Mouse (Mus musculus) limb, embryonic 12.5 days (tissue): ENCODE measurements around the gene Dnal4. TPM values are rescaled to one million over a fixed set of nuclear protein-coding genes. Genes with fewer than 3 reads are reported as not detected.

ENCODE experiments used
- ATAC-seq: fragments of 200-750 bp; cut with Nextera tagmentation; 2 replicates; pipeline ENCODE4 v1.8.0; 2017; ENCODE audit warnings: low read depth, moderate TSS enrichment; ENCODE audit not compliant: insufficient number of reproducible peaks, insufficient read depth, low FRiP score, low TSS enrichment
- H3K27ac ChIP-seq: fragments of 300-500 bp; sonication (generic); 2 replicates; pipeline ENCODE4 v1.5.1; 2016; ENCODE audit warnings: mild to moderate bottlenecking, moderate library complexity
- H3K27me3 ChIP-seq: fragments of 300-500 bp; sonication (generic); 2 replicates; pipeline ENCODE4 v1.6.1; 2016; ENCODE audit warnings: mild to moderate bottlenecking, moderate library complexity
- H3K36me3 ChIP-seq: fragments of 300-500 bp; sonication (generic); 2 replicates; pipeline ENCODE4 v1.6.1; 2016; ENCODE audit warnings: mild to moderate bottlenecking, moderate library complexity
- H3K4me1 ChIP-seq: fragments of 300-500 bp; sonication (generic); replicated peaks from 2 replicates; pipeline ENCODE4 v1.6.1; 2016
- H3K4me2 ChIP-seq: fragments of 300-500 bp; sonication (generic); 2 replicates; pipeline ENCODE4 v1.6.1; 2016; ENCODE audit warnings: mild to moderate bottlenecking, moderate library complexity
- H3K4me3 ChIP-seq: fragments of 300-500 bp; sonication (generic); replicated peaks from 2 replicates; pipeline ENCODE4 v1.5.1; 2016; ENCODE audit warnings: mild to moderate bottlenecking
- H3K9ac ChIP-seq: fragments of 300-500 bp; sonication (generic); replicated peaks from 2 replicates; pipeline ENCODE4 v1.6.1; 2016; ENCODE audit warnings: mild to moderate bottlenecking, moderate library complexity
- H3K9me3 ChIP-seq: fragments of 300-500 bp; sonication (generic); 2 replicates; pipeline ENCODE4 v1.6.1; 2016; ENCODE audit warnings: mild to moderate bottlenecking, moderate library complexity
- WGBS: fragments of 180-500 bp; shearing (Covaris S2); methylation state at CpG from one replicate; pipeline ENCODE4 v1.1.7; 2016; 5-methylcytosine and 5-hydroxymethylcytosine counted together
- polyA plus RNA-seq: library from polyadenylated mRNA; unstranded; fragments of >200 nt; fragmentation: Nextera tagmentation; extraction: Ambion mirVana; gene quantifications from 2 replicates; pipeline ENCODE4 v1.2.1, GENCODE M21; 2016

Dnal4 gene
- polyA plus RNA-seq, 1 experiment from 2014 or later: 71.0 TPM

DNA sequence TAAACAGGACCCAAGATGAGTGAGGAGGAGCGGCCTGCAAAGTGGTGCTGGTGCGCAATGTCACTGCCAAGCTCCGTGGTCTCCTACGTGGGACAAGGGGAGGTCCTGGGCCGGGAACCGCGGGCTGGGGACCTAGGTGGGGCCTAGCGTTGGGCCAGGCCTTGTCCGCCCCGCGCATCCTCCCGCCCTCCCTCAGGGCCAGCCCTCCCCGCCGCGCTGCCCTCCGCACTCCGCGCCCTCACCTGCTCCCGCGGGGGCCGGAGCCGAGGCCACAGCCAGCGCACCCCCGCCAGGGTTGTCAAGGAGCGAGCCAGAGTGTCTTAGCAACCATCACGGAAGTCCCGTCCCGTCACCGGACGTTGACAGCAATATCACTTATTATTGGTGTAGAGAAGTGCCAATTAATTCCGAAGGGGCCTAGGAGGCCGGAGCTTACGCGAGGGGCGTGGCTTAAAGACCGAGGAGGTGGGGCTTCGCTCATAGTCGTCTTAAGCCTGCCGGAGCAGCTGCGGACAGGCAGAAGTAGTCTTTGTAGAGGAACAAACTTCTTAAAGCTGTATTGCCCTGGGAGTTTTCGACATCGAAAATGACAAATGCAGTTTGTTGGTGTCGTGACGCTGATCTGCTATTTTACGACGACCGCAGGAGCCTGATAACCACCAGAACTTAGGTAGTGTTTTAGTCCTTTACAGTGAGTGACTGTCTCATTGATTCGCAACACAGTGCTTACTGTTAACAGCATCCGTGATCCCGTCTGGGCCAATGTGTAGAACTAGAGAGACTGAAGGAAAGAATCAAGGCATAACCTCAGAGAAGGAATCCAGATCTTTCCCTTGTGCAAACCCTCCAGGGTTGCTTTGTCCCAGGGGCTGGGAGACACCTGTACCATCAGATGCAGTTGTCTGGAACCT, 3.3 kb downstream of the Dnal4 start:
- Histone ChIP-seq H3K4me3 (peak overlapping the region; percentile 88), H3K4me1 (peaks cover 22% of the 10 kb centered on the region), H3K4me2 (peak overlapping the region; percentile 78), H3K9me3 (no peaks in the 10 kb centered on the region), H3K27ac (peak overlapping the region; percentile 70), H3K9ac (peak overlapping the region; percentile 83), H3K36me3 (no peaks in the 10 kb centered on the region), H3K27me3 (no peaks in the 10 kb centered on the region)
- 1% methylated on average over 50 of the region's 50 CpGs for WGBS
- peak; percentile 97 for ATAC-seq

DNA sequence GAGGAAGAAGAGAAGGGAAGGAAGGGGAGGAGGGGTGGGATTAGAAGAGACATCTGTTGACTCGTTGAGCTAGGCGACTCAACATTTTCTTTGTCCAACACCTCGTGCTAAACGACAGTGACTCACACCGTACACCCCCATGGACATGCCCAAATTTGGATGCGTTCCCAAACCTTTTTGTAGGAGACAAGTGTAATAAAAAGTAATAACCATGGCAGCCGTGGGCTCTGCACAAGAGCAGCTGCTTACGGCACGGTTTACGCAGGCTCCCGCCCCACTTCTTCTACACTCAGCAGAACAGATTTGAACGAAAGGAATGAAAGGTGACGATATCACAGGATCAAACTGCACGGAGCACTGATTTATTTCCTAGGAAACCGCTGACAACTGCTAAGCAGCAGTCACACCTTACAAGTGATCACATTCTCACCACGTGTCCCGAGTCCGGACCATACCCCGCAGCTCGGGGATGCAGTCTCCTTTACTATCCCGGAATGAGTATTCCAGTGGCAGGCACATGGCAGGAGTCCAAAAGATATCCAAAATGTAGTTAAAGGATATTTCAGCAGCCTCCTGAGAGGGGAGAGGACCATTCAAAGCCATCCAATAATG, 6.9 kb downstream of the Dnal4 start:
- ATAC-seq: no peak
- WGBS: 69% methylated on average over 21 of the region's 21 CpGs
- Histone ChIP-seq H3K9ac (no peak overlapping the region; the same call in 1 of the 2 replicates), H3K4me2 (no peak overlapping the region), H3K4me1 (peaks cover 22% of the 10 kb centered on the region), H3K9me3 (no peaks in the 10 kb centered on the region), H3K4me3 (no peak overlapping the region), H3K27me3 (no peaks in the 10 kb centered on the region), H3K27ac (no peak overlapping the region), H3K36me3 (peaks cover 4% of the 10 kb centered on the region; the same call in 1 of the 2 replicates)

DNA sequence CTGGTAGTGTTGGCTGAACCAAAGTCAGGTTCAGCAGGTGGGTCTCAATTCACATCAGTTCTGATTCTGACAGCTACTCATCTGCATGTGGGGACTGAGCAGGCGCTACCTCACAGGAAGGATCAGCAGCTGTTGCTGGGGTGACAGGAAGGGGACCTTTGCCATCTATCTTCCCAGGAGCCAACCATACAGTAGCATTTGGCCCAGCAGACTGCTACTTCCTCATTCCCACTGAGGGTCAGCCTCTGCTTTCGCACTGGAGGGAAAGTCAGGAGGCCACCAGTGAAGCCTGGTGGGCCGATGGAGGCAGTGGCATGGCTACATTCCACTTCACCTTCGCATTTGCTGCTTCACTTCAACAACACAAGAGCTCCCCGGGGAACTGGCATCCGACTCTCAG, 9.3 kb downstream of the Dnal4 start:
- H3K4me3 ChIP-seq: no peak overlapping the region
- WGBS: 66% methylated on average over 6 of the region's 6 CpGs

DNA sequence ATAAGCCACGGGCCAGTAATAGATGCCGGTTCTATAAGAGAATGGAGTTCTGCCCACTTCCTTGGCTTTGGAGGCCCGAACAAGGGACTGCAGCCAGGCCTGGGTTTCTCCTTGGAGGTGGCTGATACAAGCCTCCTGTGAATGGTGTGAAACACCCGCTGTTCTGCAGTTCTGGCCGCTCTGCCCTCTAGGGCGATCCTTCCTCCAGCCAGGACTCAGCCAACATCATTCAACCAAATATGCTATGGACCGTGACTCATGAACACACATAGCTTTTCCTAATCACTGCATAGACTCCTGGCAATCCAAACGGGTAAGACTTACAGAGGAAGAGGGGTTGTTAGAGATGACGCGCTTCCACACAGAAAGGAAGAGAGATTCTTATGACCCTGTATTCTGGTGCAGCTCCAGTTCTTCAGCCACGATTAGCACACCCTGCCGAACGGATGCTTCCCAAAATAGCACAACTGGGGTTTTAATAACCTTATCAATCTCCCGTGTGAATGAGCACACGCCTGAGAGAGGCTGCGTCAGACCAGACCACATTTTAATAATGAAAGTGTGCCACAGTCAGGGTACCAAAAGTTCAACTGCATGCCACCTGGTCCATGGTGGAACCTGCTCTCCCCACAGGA, 10.2 kb downstream of the Dnal4 start:
- Histone ChIP-seq H3K9me3 (no peaks in the 10 kb centered on the region), H3K36me3 (peaks cover 36% of the 10 kb centered on the region), H3K4me3 (no peak overlapping the region), H3K4me2 (no peak overlapping the region), H3K27me3 (no peaks in the 10 kb centered on the region), H3K4me1 (peaks cover 7% of the 10 kb centered on the region; the same call in 1 of the 2 replicates), H3K9ac (no peak overlapping the region), H3K27ac (no peak overlapping the region)
- no peak for ATAC-seq
- WGBS: 86% methylated on average over 16 of the region's 16 CpGs

More for the DNA sequence above, 9.3 kb downstream of the Dnal4 start:
- no peak overlapping the region for H3K9ac ChIP-seq
- H3K9me3 ChIP-seq: no peaks in the 10 kb centered on the region
- H3K27ac ChIP-seq: no peak overlapping the region
- no peaks in the 10 kb centered on the region for H3K27me3 ChIP-seq
- no peak for ATAC-seq
- H3K4me2 ChIP-seq: no peak overlapping the region
- H3K36me3 ChIP-seq: peaks cover 28% of the 10 kb centered on the region
- H3K4me1 ChIP-seq: peaks cover 10% of the 10 kb centered on the region

DNA sequence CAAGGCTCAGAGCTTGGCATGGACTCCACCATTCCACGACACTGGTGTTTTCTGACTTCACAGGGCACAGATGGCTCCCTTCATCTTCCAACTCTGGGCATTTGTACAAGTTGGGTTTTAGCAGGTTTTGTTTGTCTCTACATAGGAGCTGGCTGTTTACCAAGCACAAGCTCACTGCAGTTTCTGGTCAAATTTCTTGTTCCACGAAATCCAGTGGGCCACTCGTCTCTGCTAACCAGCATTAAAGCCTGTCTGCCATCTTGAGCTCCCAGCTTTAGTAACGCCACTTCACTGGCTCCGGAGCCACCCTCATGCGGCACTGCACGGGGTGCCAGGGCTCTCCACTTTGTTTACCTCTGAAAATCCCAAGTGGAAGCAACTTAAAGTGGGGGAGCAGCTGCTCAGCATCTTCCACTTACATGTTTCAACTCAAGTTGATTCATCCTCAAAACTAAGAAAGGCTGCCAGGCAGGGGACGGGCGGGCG, 11.0 kb downstream of the Dnal4 start:
- H3K4me3 ChIP-seq: no peak overlapping the region
- H3K27ac ChIP-seq: no peak overlapping the region
- H3K36me3 ChIP-seq: peaks cover 45% of the 10 kb centered on the region
- H3K4me1 ChIP-seq: peaks cover 7% of the 10 kb centered on the region; the same call in 1 of the 2 replicates
- H3K9me3 ChIP-seq: no peaks in the 10 kb centered on the region
- ATAC-seq: no peak
- 87% methylated on average over 10 of the region's 10 CpGs for WGBS
- H3K4me2 ChIP-seq: no peak overlapping the region
- H3K27me3 ChIP-seq: no peaks in the 10 kb centered on the region
- H3K9ac ChIP-seq: no peak overlapping the region

DNA sequence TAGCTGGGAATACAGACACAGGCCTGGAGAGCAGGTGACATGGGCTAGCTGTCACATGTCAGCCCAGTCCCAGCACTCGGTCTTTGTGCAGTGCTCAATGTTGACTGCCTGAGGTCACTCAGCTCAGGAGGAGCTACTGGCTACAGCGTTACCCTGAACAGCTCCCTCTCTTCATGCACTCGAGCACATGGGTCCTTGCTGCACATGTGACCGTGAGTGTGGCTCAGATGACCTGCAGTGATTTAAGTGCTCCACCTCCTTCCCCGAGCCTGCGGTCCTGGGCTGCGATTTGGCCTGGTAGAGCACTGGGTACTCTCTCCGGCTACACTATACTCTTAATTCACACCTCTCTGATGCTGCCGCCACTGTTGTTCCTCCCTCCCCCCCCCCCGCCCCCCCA, 11.5 kb downstream of the Dnal4 start:
- H3K27me3 ChIP-seq: no peaks in the 10 kb centered on the region
- peaks cover 48% of the 10 kb centered on the region for H3K36me3 ChIP-seq
- no peak overlapping the region for H3K4me3 ChIP-seq
- no peak for ATAC-seq
- no peak overlapping the region for H3K27ac ChIP-seq
- H3K9me3 ChIP-seq: no peaks in the 10 kb centered on the region
- WGBS: 48% methylated on average over 9 of the region's 10 CpGs
- no peak overlapping the region for H3K4me2 ChIP-seq
- H3K9ac ChIP-seq: no peak overlapping the region
- peaks cover 7% of the 10 kb centered on the region; the same call in 1 of the 2 replicates for H3K4me1 ChIP-seq

DNA sequence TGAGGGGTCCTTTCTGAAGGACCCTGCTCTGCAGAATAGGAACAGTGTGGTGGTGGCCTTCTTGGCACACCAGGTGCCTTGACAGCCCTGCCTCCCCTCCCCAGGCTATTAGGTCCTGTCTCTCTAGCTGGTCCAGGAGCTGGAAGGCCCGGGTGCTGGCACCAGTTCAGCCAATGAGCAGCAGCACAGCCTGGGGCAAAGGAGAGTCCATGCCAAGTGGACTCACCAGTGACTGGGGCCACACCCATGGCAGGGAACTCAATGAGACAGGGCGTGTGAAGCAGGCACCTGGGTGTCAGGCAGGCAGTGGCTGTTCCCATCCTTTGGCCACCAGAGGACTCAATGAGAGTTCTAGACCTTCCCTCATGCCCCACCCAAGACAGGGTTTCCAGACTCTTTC, 12.3 kb downstream of the Dnal4 start:
- no peaks in the 10 kb centered on the region for H3K4me1 ChIP-seq

DNA sequence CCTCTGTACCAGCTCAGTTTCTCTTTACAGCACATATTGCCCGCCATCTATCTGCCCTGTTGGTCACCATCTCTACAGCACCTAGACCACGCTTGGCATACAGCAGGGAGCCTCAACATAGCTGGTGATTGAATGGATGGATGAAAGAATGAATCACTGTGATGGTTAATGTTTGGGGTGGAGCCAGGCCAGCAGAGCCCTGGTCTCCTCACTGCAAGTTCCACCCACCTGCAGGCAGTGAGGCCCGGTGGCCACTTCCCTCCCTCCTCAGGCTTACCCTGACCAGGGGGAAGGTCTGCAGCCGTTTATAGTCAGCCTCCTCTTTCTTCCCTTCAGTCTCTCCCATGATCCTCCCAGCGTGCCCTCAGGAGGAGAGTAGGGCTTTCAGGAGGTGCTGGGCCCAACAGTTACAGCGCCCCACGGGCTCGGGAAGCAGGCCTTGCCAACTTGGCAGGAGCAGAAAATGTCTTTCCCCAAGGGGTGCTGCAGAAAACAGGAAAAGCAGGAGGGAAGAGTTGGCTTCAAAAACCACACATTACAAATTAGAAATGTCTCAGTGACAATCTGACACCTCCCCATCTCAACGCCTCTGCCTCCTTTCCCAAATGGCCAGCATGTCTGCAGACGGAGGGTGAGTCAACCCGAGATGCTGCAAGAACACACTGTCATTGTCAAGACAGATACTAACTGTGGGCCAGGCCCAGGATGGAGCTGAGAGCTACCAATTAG, 12.9 kb downstream of the Dnal4 start:
- Histone ChIP-seq H3K4me3 (no peak overlapping the region), H3K36me3 (peaks cover 55% of the 10 kb centered on the region), H3K9ac (no peak overlapping the region; the same call in 1 of the 2 replicates), H3K27ac (no peak overlapping the region), H3K4me1 (no peaks in the 10 kb centered on the region), H3K9me3 (no peaks in the 10 kb centered on the region), H3K4me2 (no peak overlapping the region), H3K27me3 (no peaks in the 10 kb centered on the region)
- 80% methylated on average over 11 of the region's 11 CpGs for WGBS
- no peak for ATAC-seq

More for the DNA sequence above, 12.3 kb downstream of the Dnal4 start:
- no peak overlapping the region for H3K4me2 ChIP-seq
- no peaks in the 10 kb centered on the region for H3K9me3 ChIP-seq
- no peak overlapping the region; the same call in 1 of the 2 replicates for H3K9ac ChIP-seq
- no peak for ATAC-seq
- no peak overlapping the region for H3K4me3 ChIP-seq
- no peak overlapping the region for H3K27ac ChIP-seq
- H3K36me3 ChIP-seq: peaks cover 55% of the 10 kb centered on the region
- no peaks in the 10 kb centered on the region for H3K27me3 ChIP-seq
- 76% methylated on average over 2 of the region's 2 CpGs for WGBS

DNA sequence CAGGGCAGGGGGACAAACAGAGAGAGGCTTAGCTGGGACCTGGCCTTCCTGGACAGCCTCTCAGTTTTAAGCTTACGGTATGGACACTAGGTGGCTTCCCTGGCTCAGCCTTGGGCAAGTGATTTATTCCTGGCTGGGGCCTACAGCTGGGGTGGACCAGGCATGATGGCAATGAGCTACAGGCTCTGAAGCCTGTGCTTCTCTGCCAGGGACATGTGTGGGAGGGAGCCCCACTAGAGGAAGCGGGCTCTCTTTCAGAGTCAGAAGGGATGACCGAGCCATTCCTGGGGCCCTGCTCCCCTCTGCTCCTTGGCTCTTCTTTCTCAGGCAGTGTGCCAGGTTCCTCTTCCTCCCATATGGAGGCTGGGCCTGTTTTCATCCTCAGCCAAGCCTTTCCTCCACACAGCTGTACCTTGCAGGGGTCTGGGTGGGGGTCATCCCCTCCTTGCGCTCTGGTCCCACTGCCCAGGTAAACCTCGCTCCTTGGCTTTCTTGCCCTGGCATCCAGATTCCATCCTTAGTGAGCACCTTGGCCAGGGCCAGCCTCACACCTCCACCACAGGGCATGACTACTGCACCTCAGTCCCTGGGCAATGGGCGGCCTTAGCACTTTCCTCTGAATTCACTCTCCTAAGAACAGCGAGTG, 13.9 kb downstream of the Dnal4 start:
- no peak for ATAC-seq
- 91% methylated on average over 7 of the region's 7 CpGs for WGBS

DNA sequence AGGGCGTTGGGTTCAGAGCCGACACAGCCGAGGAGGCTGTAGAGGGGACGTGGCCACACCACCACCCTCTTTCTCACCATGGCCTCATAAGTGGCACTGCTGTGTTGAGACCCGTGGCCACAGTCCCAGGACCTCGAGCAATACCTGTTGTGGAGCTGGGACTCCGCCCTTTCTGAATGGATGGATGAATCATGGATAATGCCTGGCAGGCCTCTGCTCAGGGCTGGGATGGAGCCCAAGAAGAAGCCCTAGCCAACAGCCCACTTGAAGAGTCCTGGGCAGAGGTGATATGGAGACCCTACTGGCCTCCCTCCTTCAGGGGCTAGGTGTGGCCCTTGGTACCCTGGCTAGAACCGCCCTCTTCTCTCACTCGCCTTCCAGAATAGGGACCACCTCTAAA, 14.6 kb downstream of the Dnal4 start:
- Histone ChIP-seq H3K4me2 (no peak overlapping the region), H3K4me1 (no peaks in the 10 kb centered on the region), H3K9me3 (no peaks in the 10 kb centered on the region), H3K27ac (no peak overlapping the region), H3K4me3 (no peak overlapping the region), H3K36me3 (peaks cover 55% of the 10 kb centered on the region), H3K27me3 (no peaks in the 10 kb centered on the region), H3K9ac (no peak overlapping the region)
- no peak for ATAC-seq
- 87% methylated on average over 9 of the region's 9 CpGs for WGBS

More for the DNA sequence above, 13.9 kb downstream of the Dnal4 start:
- Histone ChIP-seq H3K27ac (no peak overlapping the region), H3K4me3 (no peak overlapping the region), H3K9me3 (no peaks in the 10 kb centered on the region), H3K36me3 (peaks cover 55% of the 10 kb centered on the region), H3K27me3 (no peaks in the 10 kb centered on the region), H3K4me1 (no peaks in the 10 kb centered on the region), H3K4me2 (no peak overlapping the region), H3K9ac (no peak overlapping the region)
